Mouse (Mus musculus): Measurements from ENCODE around the gene Ppig. TPM values are rescaled to one million over a fixed set of nuclear protein-coding genes. Genes with fewer than 3 reads are reported as not detected.

Gene Ppig
- polyA plus RNA-seq (2017; shearing (Covaris generic)), result 194 TPM

DNA sequence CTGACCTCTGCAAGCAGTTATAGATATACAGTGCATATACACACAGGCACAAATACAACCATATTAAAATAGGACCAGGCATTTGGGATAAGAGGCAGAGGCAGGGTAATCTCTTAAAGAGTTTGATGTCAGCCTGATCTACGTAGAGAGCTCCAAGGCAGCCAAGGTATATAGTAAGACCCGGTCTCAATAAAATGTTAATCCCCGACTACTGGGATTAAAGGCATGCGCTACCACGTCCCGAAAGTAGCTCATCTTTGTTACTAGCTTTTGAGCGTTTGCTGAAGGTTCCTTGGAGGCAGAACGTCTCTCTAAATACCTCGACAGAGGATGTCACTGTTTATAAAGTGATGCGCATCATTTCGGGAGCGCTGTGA, at the start of gene Ppig:
Ppig (plus strand) TSS at position 273 of the 377 bp plus-strand sequence.

DNA sequence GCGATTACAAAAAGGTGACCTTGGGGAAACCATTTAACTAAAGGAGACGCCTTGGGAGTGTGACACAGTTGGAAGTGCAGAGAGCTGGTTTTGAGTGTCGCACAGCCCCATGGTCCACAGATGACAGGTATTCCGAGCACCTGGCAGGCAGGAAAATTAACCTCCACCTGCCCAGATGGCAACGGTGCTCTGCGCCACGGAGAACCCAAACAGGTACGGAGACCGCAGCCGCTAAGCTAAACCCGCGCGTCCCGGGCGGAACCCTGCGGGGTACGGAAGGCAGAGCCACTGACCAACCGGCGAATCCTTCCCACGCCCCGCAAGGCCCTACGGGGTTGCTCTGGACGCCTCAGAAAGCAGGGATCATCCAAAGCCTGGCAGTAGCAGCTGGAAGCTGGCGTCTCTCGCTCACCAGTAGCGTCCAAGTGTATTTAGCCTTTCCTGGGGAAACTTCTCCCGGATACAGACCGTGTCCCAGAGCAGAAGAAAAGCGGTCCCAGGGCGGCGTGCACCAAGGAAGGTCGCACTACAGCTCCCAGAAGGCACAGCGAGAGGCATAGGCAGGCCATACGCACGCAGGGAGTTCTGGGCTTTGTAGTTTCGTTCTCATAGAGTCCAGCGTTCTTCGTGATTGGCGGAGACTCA, 9.2 kb upstream of the Ppig start, which contains the start of gene Fastkd1:
Fastkd1 (minus strand) TSS at position 536 of the 645 bp plus-strand sequence.

DNA sequence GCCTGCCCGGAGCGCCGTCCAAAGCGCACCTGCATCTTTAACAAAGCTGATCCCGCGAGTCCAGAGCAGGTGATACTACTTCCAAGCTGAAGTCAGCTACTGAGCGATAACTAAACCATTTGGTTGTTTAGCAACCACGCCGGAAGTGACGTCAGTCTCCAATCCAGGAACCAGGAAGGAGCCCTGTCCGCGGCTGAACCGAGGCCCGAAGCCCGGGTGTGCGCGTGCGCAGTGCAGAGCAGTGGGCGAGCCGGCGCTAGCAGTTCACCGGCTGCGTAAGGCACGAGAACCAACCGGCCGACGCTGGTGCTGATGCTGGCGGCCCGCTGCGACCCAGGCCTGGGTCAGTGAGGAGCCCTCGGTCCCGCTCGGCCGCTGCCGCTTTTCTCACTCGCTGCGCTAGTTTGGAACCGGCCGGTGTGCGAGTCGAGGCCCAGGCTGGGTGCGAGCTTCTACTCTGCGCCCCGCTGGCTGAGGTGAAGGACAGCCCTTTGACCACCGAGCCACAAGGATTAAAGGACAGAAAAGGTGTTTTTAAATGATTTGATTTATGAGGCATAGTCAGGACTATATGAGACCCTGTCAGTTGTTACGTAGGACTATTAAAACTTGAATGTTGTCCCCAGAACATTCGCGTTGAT, 67.2 kb downstream of the Ppig start, which contains the start of the genes Ccdc173 and Phospho2:
Ccdc173 (minus strand) TSS at position 147 of the 641 bp plus-strand sequence.
Phospho2 (plus strand) TSS at position 195 of the 641 bp plus-strand sequence.

Other genes with a start within 250 kb of the Ppig start
- not detected for gene Lrp2, start 136.5 kb upstream of the Ppig start, polyA plus RNA-seq (2017; shearing (Covaris generic))
- 0.66 TPM for gene Bbs5, start 75.4 kb upstream of the Ppig start, polyA plus RNA-seq (2017; shearing (Covaris generic))
- not detected for gene Klhl41, start 52.4 kb upstream of the Ppig start, polyA plus RNA-seq (2017; shearing (Covaris generic))
- gene Fastkd1, start 9.0 kb upstream of the Ppig start, polyA plus RNA-seq (2017; shearing (Covaris generic)), result 15.3 TPM
- 4.0 TPM for gene Ccdc173, start 67.0 kb downstream of the Ppig start, polyA plus RNA-seq (2017; shearing (Covaris generic))
- gene Phospho2, start 67.1 kb downstream of the Ppig start, polyA plus RNA-seq (2017; shearing (Covaris generic)), result 55.6 TPM
- 0.12 TPM for gene Klhl23, start 99.4 kb downstream of the Ppig start, polyA plus RNA-seq (2017; shearing (Covaris generic))
- 332 TPM for gene Ssb, start 139.0 kb downstream of the Ppig start, polyA plus RNA-seq (2017; shearing (Covaris generic))
- gene Mettl5, start 163.1 kb downstream of the Ppig start, polyA plus RNA-seq (2017; shearing (Covaris generic)), result 40.0 TPM
- 9.9 TPM for gene Ubr3, start 174.7 kb downstream of the Ppig start, polyA plus RNA-seq (2017; shearing (Covaris generic))

Data from inflammation-experienced regulatory T-cells, adult 16 weeks (primary cell).